Mouse (Mus musculus) kidney, embryonic 14.5 days (tissue): ENCODE data around the gene Gm4450. TPM values are rescaled to one million over a fixed set of nuclear protein-coding genes. Genes with fewer than 3 reads are reported as not detected.
"Not testable (repeated sequence)": the region's sequence is repeated elsewhere in the genome, so short reads cannot be mapped to it uniquely, and the experiment has no call there.

Experiments
- ATAC-seq: fragments of 200-750 bp; cut with Nextera tagmentation; 2 replicates; pipeline ENCODE4 v1.8.0; 2017; ENCODE audit warnings: moderate number of reproducible peaks, mild to moderate bottlenecking, moderate TSS enrichment, moderate library complexity; ENCODE audit not compliant: low FRiP score, low TSS enrichment
- H3K27ac ChIP-seq: fragments of 300-500 bp; sonication (generic); 2 replicates; pipeline ENCODE4 v1.5.1; 2014; ENCODE audit warnings: low read depth, mild to moderate bottlenecking, low read length, moderate library complexity, mixed read lengths
- H3K27me3 ChIP-seq: fragments of 300-500 bp; sonication (generic); 2 replicates; pipeline ENCODE4 v1.6.1; 2014; ENCODE audit warnings: mild to moderate bottlenecking, low read length; ENCODE audit not compliant: control insufficient read depth, insufficient read depth
- H3K36me3 ChIP-seq: fragments of 300-500 bp; sonication (generic); 2 replicates; pipeline ENCODE4 v1.6.1; 2014; ENCODE audit warnings: low read length, mixed read lengths; ENCODE audit not compliant: control insufficient read depth, insufficient read depth
- H3K4me1 ChIP-seq: fragments of 300-500 bp; sonication (generic); 2 replicates; pipeline ENCODE4 v1.6.1; 2014; ENCODE audit warnings: low read length, mixed read lengths; ENCODE audit not compliant: control insufficient read depth, insufficient read depth
- H3K4me2 ChIP-seq: fragments of 300-500 bp; sonication (generic); replicated peaks from 2 replicates; pipeline ENCODE4 v1.6.1; 2014; ENCODE audit warnings: low read depth, mild to moderate bottlenecking, low read length
- H3K4me3 ChIP-seq: fragments of 300-500 bp; sonication (generic); 2 replicates; pipeline ENCODE4 v1.5.1; 2014; ENCODE audit warnings: mild to moderate bottlenecking, low read length
- H3K9ac ChIP-seq: fragments of 300-500 bp; sonication (generic); 2 replicates; pipeline ENCODE4 v1.6.1; 2014; ENCODE audit warnings: low read depth, mild to moderate bottlenecking, low read length, moderate library complexity
- H3K9me3 ChIP-seq: fragments of 300-500 bp; sonication (generic); 2 replicates; pipeline ENCODE4 v1.6.1; 2016; ENCODE audit warnings: low read length; ENCODE audit not compliant: control insufficient read depth
- WGBS: fragments of 180-500 bp; shearing (Covaris S2); extraction: QIAGEN DNeasy Blood & Tissue Kit; methylation state at CpG from one replicate; pipeline ENCODE4 v1.1.7; 2014; 5-methylcytosine and 5-hydroxymethylcytosine counted together
- polyA plus RNA-seq: library from polyadenylated mRNA; unstranded; fragments of >200 nt; fragmentation: Nextera tagmentation; extraction: Ambion mirVana; gene quantifications from 2 replicates; pipeline ENCODE4 v1.2.1, GENCODE M21; 2014

The Gm4450 gene
- polyA plus RNA-seq, 1 experiment from 2014 or later = 8.3 TPM

DNA sequence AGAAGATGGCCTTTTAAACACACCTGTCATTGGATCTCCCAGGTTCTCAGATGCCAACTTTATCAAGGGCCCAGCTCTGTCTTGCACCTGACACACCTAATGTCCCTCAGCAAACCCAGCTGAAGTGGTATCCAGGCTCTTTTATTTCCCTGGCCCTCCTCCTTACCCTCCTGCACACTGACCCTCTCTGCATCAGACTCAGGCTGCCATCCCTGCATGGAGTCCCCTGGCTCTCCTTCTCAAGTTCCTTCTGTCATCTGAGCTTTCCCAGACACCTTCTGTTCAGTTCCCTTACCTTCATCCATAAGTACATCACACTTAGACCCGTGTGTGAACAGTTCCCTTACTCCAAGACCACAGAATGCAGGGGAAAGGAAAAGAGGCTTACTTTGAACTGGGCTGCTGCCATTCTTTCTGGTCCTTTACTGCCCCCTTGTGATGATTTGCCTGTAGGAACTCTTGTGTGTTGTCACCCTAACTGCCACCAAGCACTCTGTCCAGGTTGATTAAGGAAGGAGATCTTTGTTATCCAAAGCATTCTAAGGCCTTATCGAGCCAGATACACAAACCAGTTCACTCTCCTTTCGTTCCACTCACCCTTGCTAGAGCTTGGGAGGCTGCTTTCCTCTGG is 13.7 kb downstream of the Gm4450 start:
- H3K4me2 ChIP-seq, H3K36me3 ChIP-seq, H3K27ac ChIP-seq, H3K9ac ChIP-seq, H3K4me1 ChIP-seq, H3K27me3 ChIP-seq, H3K9me3 ChIP-seq, H3K4me3 ChIP-seq: not testable (repeated sequence)
- peak; percentile 52; the same call in 1 of the 2 replicates for ATAC-seq
- 15% methylated on average over 3 of the region's 3 CpGs for WGBS

DNA sequence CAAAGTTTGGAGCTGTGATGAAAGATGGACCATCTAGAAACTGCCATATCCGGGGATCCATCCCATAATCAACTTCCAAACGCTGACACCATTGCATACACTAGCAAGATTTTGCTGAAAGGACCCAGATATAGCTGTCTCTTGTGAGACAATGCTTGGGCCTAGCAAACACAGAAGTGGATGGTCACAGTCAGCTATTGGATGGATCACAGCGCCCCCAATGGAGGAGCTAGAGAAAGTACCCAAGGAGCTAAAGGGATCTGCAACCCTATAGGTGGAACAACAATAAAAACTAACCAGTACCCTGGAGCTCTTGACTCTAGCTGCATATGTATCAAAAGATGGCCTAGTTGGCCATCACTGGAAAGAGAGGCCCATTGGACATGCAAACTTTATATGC is 14.7 kb downstream of the Gm4450 start:
- H3K4me2 ChIP-seq, H3K27me3 ChIP-seq, H3K36me3 ChIP-seq, H3K4me3 ChIP-seq, H3K9ac ChIP-seq, H3K4me1 ChIP-seq, H3K9me3 ChIP-seq, ATAC-seq, H3K27ac ChIP-seq: not testable (repeated sequence)
- 41% methylated on average over 3 of the region's 3 CpGs for WGBS

DNA sequence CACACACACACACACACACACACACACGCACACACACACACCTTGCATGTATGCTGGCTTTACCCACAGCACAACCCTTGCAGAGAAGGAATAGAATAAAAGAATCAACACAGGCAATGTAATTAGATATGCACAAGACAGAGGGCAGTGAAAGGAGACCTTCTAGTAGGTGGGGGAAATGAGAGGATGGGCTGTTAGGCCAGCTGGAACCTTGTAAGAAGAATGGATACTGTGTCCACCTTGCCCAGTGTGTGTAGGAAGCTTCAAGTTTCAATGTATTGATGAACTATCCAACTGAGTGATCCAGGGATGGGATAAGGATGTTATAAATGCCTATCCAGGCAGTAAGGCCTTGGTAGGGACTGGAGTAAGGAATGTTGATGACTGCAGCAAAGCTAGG is 21.9 kb downstream of the Gm4450 start:
- Histone ChIP-seq H3K27me3 (no peaks in the 10 kb centered on the region), H3K4me2 (no peak overlapping the region), H3K36me3 (no peaks in the 10 kb centered on the region), H3K4me1 (no peaks in the 10 kb centered on the region), H3K27ac (no peak overlapping the region), H3K4me3 (no peak overlapping the region), H3K9me3 (no peaks in the 10 kb centered on the region), H3K9ac (no peak overlapping the region)
- ATAC-seq = peak; percentile 70; the same call in 1 of the 2 replicates
- WGBS = 63% methylated on average over 1 of the region's 1 CpGs

DNA sequence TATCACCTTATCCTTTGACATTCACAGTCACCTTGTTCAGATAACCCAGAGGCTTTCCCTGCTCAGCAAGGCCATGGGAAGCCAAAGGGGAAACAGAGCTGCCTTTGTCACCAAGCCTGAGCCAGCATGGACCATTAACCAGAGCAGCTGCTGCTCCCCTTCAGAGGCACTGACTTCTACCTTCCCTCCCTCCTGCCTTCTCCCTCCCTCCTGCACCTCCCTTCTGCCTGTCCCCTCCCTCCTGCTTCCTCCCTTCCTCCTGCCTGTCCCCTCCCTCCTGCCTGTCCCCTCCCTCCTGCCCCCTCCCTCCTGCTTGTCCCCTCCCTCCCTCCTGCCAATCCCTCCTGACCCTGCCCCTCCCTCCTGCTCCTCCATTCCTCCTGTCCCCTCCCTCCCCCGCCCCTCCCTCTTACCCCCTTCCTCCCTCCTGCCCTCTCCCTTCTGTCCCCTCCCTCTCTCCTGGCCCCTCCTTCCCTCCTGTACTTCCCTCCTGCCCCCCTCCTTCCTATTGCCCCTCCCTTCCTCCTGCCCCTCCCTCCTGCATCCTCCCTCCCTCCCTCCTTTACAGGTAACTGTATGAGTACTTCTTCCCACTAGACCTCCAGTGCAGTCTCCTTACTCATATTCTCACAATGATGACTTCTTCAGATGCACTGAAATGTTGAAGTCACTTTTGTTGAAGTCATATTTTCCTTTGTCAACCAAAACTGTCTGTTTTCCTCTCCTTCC is 22.7 kb downstream of the Gm4450 start:
- WGBS = 33% methylated on average over 1 of the region's 1 CpGs
- H3K4me2 ChIP-seq = no peak overlapping the region
- H3K4me3 ChIP-seq = no peak overlapping the region
- peak; percentile 95 for ATAC-seq
- no peaks in the 10 kb centered on the region for H3K36me3 ChIP-seq
- no peaks in the 10 kb centered on the region for H3K9me3 ChIP-seq
- H3K4me1 ChIP-seq = peaks cover 3% of the 10 kb centered on the region; the same call in 1 of the 2 replicates
- no peak overlapping the region; the same call in 1 of the 2 replicates for H3K27ac ChIP-seq
- H3K9ac ChIP-seq = no peak overlapping the region
- no peaks in the 10 kb centered on the region for H3K27me3 ChIP-seq

DNA sequence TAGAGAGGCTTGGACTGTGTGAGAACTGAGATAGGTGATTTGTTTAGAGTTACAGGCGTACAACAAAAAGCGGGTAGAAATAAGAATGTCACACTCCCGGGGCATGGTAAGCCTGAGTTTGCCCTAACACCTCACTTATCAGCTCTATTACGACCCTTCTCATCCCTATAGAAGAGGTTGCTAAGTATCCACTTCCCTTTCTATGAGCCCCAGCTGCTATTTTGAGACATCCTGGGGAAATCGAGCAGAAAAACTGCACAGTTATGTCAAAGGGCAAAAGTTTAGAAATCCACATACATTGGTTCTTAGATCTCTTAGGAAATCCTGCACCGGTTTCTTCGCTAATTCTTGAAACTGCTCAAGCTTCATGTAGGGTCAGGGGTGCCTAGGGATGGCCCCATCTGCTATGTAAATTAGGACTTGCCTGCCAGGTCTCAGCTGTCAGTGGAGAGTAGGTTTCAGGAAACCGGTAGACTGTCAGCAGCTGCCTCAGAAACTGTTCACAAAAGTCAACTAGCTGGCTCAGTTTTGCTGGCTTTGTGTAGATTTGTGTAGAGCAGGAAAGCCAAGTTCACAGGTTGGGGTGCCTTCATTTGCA is 27.9 kb downstream of the Gm4450 start:
- no peaks in the 10 kb centered on the region for H3K9me3 ChIP-seq
- peak overlapping the region; percentile 70; the same call in 1 of the 2 replicates for H3K9ac ChIP-seq
- H3K4me1 ChIP-seq = peaks cover 16% of the 10 kb centered on the region; the same call in 1 of the 2 replicates
- no peak overlapping the region for H3K27ac ChIP-seq
- H3K36me3 ChIP-seq = peaks cover 2% of the 10 kb centered on the region; the same call in 1 of the 2 replicates
- H3K4me3 ChIP-seq = peak overlapping the region; percentile 58
- WGBS = 26% methylated on average over 8 of the region's 8 CpGs
- H3K27me3 ChIP-seq = 0 out of 2 replicates have a peak, but pooled peaks cover 11% of the 10 kb centered on the region
- peak overlapping the region; percentile 98 for H3K4me2 ChIP-seq
- ATAC-seq = no peak

DNA sequence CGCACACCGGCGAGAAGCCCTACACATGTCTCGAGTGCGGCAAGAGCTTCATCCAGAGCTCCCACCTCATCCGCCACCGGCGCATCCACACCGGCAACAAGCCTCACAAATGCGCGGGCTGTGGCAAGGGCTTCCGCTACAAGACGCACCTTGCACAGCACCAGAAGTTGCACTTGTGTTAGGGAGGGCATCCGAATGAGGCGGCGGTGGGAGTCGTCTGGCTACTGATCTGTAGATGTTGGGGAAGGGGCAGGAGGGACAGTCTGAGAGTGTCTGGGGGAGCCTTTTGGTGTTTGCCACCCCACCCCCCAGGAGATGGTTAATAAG is 28.5 kb downstream of the Gm4450 start:
- Histone ChIP-seq H3K9me3 (no peaks in the 10 kb centered on the region), H3K27ac (no peak overlapping the region), H3K9ac (peak overlapping the region; percentile 70), H3K27me3 (0 out of 2 replicates have a peak, but pooled peaks cover 11% of the 10 kb centered on the region), H3K4me1 (peaks cover 16% of the 10 kb centered on the region; the same call in 1 of the 2 replicates), H3K36me3 (peaks cover 2% of the 10 kb centered on the region; the same call in 1 of the 2 replicates), H3K4me3 (peak overlapping the region; percentile 58), H3K4me2 (peak overlapping the region; percentile 98)
- 5% methylated on average over 17 of the region's 17 CpGs for WGBS
- ATAC-seq = peak; percentile 11

DNA sequence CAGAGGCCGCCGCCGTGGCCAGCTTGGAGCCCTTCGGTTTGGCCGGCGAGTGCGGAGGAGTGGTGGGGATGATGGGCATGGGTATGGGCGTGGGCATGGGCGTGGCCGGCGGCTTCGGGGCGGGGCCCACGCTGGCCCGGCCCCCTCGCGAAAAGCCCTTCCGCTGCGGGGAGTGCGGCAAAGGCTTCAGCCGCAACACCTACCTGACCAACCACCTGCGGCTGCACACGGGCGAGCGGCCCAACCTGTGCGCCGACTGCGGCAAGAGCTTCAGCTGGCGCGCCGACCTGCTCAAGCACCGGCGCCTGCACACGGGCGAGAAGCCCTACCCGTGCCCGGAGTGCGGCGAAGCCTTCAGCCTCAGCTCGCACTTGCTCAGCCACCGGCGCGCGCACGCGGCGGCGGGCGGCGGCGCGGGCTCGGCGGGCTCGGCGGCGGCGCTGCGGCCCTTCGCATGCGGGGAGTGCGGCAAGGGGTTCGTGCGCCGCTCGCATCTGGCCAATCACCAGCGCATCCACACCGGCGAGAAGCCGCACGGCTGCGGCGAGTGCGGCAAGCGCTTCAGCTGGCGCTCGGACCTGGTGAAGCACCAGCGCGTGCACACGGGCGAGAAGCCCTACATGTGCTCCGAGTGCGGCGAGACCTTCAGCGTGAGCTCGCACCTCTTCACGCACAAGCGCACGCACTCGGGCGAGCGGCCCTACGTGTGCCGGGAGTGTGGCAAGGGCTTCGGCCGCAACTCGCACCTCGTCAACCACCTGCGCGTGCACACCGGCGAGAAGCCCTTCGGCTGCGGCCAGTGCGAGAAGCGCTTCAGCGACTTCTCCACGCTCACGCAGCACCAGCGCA is 29.1 kb downstream of the Gm4450 start:
- Histone ChIP-seq H3K9me3 (no peaks in the 10 kb centered on the region), H3K4me2 (peak overlapping the region; percentile 98), H3K27ac (no peak overlapping the region), H3K4me3 (peak overlapping the region; percentile 58), H3K27me3 (0 out of 2 replicates have a peak, but pooled peaks cover 11% of the 10 kb centered on the region), H3K4me1 (peaks cover 16% of the 10 kb centered on the region; the same call in 1 of the 2 replicates), H3K36me3 (peaks cover 2% of the 10 kb centered on the region; the same call in 1 of the 2 replicates), H3K9ac (peak overlapping the region; percentile 70)
- whole genome bisulfite sequencing = 1% methylated on average over 93 of the region's 110 CpGs
- peak; percentile 95 for ATAC-seq

DNA sequence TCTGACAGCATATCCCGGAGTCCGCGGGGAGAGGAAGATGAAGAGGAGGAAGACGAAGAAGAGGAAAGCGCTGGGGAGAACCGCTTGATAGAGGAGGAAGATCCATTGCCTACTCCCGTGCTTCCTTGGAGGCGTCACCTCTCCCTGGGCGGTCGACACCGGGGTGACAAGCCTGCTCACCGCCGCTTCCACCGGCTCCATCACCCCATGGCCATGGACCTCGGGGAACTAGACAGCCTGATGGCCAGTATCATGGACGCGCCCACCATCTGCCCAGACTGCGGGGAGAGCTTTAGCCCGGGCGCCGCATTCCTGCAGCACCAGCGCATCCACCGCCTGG is 29.7 kb downstream of the Gm4450 start:
- H3K36me3 ChIP-seq = peaks cover 2% of the 10 kb centered on the region; the same call in 1 of the 2 replicates
- H3K4me3 ChIP-seq = peak overlapping the region; percentile 58
- peak overlapping the region; percentile 98 for H3K4me2 ChIP-seq
- WGBS = 1% methylated on average over 23 of the region's 23 CpGs
- H3K9ac ChIP-seq = peak overlapping the region; percentile 70
- no peak for ATAC-seq
- H3K27me3 ChIP-seq = 0 out of 2 replicates have a peak, but pooled peaks cover 11% of the 10 kb centered on the region
- no peaks in the 10 kb centered on the region for H3K9me3 ChIP-seq
- H3K27ac ChIP-seq = no peak overlapping the region
- H3K4me1 ChIP-seq = peaks cover 16% of the 10 kb centered on the region; the same call in 1 of the 2 replicates
